Mouse (Mus musculus): ENCODE data around the gene Chic1.

GRCm38 (mm10) chrX:103308262-103308661 lies 48.0 kb upstream of the Chic1 start:
- no peak for TF ChIP-seq CTCF (IDR thresholded peaks at IDR 0.05; ENCODE audit: extremely low read depth, insufficient read depth, insufficient read length, insufficient replicate concordance)
- no peak for TF ChIP-seq POLR2A (IDR thresholded peaks at IDR 0.05; ENCODE audit: low read depth, low read length)
